Mouse (Mus musculus) small intestine, adult 2 months (tissue): ENCODE results near the gene Pdha2.

Source experiments
- CTCF ChIP-seq: fragments of 200-500 bp; IDR thresholded peaks from 2 replicates; pipeline ENCODE4 v1.5.1; 2012; ENCODE audit warnings: low read depth, mild to moderate bottlenecking, control low read depth, inconsistent platforms, low read length, moderate library complexity, mixed read lengths; ENCODE audit not compliant: insufficient replicate concordance, insufficient read length; ENCODE audit errors: extremely low read depth
- POLR2A ChIP-seq: fragments of 200-500 bp; IDR thresholded peaks from 2 replicates; pipeline ENCODE4 v1.6.1; 2012; ENCODE audit warnings: low read depth, mild to moderate bottlenecking, control low read depth, inconsistent platforms, low read length, moderate library complexity

DNA sequence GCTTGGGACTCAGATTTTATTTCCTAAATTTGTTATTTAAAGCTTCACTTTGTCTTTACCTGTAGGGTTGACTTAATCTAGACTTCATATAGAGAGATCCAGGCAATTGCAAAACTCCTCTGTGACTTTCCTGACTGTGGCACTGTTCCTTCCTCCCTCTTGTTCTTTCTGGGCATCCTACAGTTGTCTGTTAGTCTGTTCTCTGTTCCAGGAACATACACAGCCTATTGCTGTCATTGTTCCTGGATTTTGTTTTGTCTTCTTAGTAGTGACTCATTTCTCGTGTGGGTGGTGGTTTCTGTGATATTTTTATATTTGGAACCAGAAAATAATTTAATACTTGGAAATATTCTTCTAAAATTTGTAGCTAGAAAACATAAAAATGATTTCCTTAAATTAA, 10.2 kb upstream of the Pdha2 start:
- TF ChIP-seq POLR2A (no peak), CTCF (no peak)
